Mouse (Mus musculus): ENCODE results near the gene Prkag2. TPM values are rescaled to one million over a fixed set of nuclear protein-coding genes. Genes with fewer than 3 reads are reported as not detected.

Prkag2 gene
- total and polyA plus RNA-seq, 2 experiments from 2014 or later = 62.4 to 112 TPM

DNA sequence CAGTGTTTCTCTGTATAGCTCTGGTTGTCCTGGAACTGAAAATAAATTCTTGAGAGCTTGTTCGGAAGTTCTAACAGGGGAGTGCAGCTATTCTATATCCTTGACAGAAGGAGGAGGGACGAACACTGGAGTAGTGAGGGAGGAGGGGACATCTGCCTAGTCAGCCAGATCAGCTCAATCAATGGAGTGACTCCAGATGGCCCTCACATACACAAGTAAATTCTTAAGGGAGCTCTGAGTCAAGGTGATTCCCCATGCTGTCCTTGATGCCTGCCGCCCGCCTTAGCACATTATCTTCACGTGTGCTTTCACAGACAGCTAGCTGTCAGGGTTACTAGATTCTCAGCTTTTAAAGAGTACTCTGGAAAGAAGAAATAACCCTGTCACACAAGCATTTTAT is 279.8 kb downstream of the Prkag2 start:
- no peaks in the 10 kb centered on the region for H3K27me3 ChIP-seq (ENCODE audit: insufficient read depth, low read length)
- no peak for ATAC-seq
- no peak overlapping the region for H3K4me2 ChIP-seq (ENCODE audit: low read depth)
- no peak for TF ChIP-seq CTCF (IDR thresholded peaks at IDR 0.05; ENCODE audit: low read depth)
- H3K9ac ChIP-seq = no peak overlapping the region
- no peaks in the 10 kb centered on the region for H3K9me3 ChIP-seq (ENCODE audit: low read length)
- no peak overlapping the region for H3K4me3 ChIP-seq (ENCODE audit: low read depth, low read length)
- H3K4me1 ChIP-seq (ENCODE audit: insufficient read depth) = no peaks in the 10 kb centered on the region
- DNase-seq = no peak
- no peak overlapping the region for H3K27ac ChIP-seq (ENCODE audit: low read depth, low read length)
- 61% methylated on average over 5 of the region's 5 CpGs for WGBS
- H3K36me3 ChIP-seq (ENCODE audit: insufficient read depth) = peaks cover 11% of the 10 kb centered on the region; the same call in 1 of the 2 replicates

DNA sequence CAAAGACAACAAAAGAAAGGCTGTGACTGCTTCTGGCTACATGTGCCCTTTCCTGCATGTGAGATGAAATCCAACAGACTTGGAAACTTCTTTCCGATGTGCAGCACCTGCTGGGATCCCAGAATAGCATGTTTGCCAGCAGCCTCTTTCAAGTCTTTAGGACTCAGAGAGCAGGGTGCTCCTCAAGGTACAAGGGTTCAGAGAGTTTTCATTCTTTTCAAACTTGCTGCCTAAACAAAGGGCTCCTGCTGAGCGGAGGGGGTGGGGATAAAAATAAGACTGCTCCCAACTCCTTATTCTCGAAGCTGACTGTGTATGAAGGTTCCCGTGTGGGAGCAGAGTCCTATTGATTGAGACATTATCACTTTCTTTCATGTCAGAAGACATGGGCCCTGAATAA is 283.3 kb downstream of the Prkag2 start:
- no peak overlapping the region for H3K9ac ChIP-seq
- no peak for TF ChIP-seq CTCF (IDR thresholded peaks at IDR 0.05; ENCODE audit: low read depth)
- H3K4me3 ChIP-seq (ENCODE audit: low read depth, low read length) = no peak overlapping the region
- H3K36me3 ChIP-seq (ENCODE audit: insufficient read depth) = peaks cover 25% of the 10 kb centered on the region
- ATAC-seq = no peak
- DNase-seq = no peak
- 40% methylated on average over 4 of the region's 4 CpGs for WGBS
- H3K4me1 ChIP-seq (ENCODE audit: insufficient read depth) = no peaks in the 10 kb centered on the region
- no peaks in the 10 kb centered on the region for H3K9me3 ChIP-seq (ENCODE audit: low read length)
- H3K27me3 ChIP-seq (ENCODE audit: insufficient read depth, low read length) = no peaks in the 10 kb centered on the region
- H3K4me2 ChIP-seq (ENCODE audit: low read depth) = no peak overlapping the region
- no peak overlapping the region for H3K27ac ChIP-seq (ENCODE audit: low read depth, low read length)

DNA sequence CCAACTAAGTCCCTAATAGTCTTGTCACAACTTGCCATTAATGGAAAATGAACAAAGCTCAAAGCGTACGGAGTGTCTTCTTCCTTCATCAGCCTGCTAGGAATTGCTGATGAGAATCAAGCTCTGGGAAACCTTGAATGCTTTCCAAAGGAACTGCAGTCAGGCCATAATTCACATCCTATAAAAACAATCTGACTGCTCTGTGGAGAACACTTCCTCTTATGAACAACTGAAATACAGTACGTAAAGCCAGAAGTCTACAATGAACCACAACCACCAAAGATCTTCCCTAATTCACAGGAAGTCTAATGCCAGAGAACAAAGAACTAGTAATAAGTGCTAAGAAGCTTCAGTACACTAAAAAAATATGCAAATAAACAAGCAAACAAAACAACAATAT is 286.5 kb downstream of the Prkag2 start:
- no peak overlapping the region for H3K9ac ChIP-seq
- H3K4me1 ChIP-seq (ENCODE audit: insufficient read depth) = no peaks in the 10 kb centered on the region
- peaks cover 47% of the 10 kb centered on the region for H3K36me3 ChIP-seq (ENCODE audit: insufficient read depth)
- WGBS = 84% methylated on average over 3 of the region's 3 CpGs
- no peaks in the 10 kb centered on the region for H3K27me3 ChIP-seq (ENCODE audit: insufficient read depth, low read length)
- TF ChIP-seq CTCF (IDR thresholded peaks at IDR 0.05; ENCODE audit: low read depth) = no peak
- ATAC-seq = no peak
- no peak for DNase-seq
- no peak overlapping the region for H3K4me2 ChIP-seq (ENCODE audit: low read depth)
- no peaks in the 10 kb centered on the region for H3K9me3 ChIP-seq (ENCODE audit: low read length)
- no peak overlapping the region for H3K4me3 ChIP-seq (ENCODE audit: low read depth, low read length)
- H3K27ac ChIP-seq (ENCODE audit: low read depth, low read length) = no peak overlapping the region

DNA sequence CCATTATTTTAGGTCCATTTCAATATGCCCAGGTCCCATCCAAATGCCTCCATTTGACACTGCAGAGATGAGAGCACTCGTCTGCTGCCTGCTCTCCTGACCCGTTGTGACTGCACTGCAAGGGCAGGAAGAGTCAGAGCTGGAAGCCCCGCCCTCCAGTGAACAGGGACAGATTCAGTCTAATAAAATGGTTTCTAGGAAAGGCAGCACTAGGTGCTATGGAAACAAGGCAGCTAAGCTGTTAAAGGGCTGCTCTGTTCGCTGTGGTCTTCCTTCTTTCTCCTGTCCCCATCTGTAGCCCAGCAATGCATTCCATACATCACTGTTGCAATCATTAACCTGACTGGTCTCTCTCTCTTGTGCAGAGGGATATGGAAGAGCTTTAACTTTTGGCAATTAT is 287.4 kb downstream of the Prkag2 start:
- H3K36me3 ChIP-seq (ENCODE audit: insufficient read depth) = peaks cover 51% of the 10 kb centered on the region
- no peak overlapping the region for H3K9ac ChIP-seq
- TF ChIP-seq CTCF (IDR thresholded peaks at IDR 0.05; ENCODE audit: low read depth) = no peak
- no peak overlapping the region for H3K4me2 ChIP-seq (ENCODE audit: low read depth)
- DNase-seq (no peak), ATAC-seq (no peak)
- H3K4me1 ChIP-seq (ENCODE audit: insufficient read depth) = no peaks in the 10 kb centered on the region
- no peaks in the 10 kb centered on the region for H3K27me3 ChIP-seq (ENCODE audit: insufficient read depth, low read length)
- no peak overlapping the region for H3K27ac ChIP-seq (ENCODE audit: low read depth, low read length)
- WGBS = 76% methylated on average over 4 of the region's 4 CpGs
- H3K4me3 ChIP-seq (ENCODE audit: low read depth, low read length) = no peak overlapping the region
- no peaks in the 10 kb centered on the region for H3K9me3 ChIP-seq (ENCODE audit: low read length)

Other genes with a start within 250 kb of the Prkag2 start
- not detected in 2 replicates for gene Galntl5, start 80.8 kb upstream of the Prkag2 start, total RNA-seq (2014; rRNA removed)
- gene Galntl5, start 80.8 kb upstream of the Prkag2 start, polyA plus RNA-seq (2015; fragmentation: Nextera tagmentation; extraction: Ambion mirVana) = not detected in 2 replicates
- 55.1 and 57.1 TPM in 2 replicates for gene Galnt11, start 121.3 kb upstream of the Prkag2 start, total RNA-seq (2014; rRNA removed)
- 34.6 and 43.8 TPM in 2 replicates for gene Galnt11, start 121.3 kb upstream of the Prkag2 start, polyA plus RNA-seq (2015; fragmentation: Nextera tagmentation; extraction: Ambion mirVana)
- not detected in 2 replicates for gene E130116L18Rik, start 122.5 kb upstream of the Prkag2 start, total RNA-seq (2014; rRNA removed)
- 2.0 TPM in 1 of 2 replicates, not detected in the other for gene E130116L18Rik, start 122.5 kb upstream of the Prkag2 start, polyA plus RNA-seq (2015; fragmentation: Nextera tagmentation; extraction: Ambion mirVana)